Mouse (Mus musculus) kidney, postnatal 36 days (tissue): ENCODE data around the gene Slc39a12.

Source experiments
- DNase-seq, 2 experiments: peaks; one replicate each; pipeline ENCODE4 v3.0.0; 2021 to 2022; ENCODE audit warnings: mixed read lengths in 2 of 2

Gene Slc39a12

GRCm38 (mm10) chr2:14388162-14388561 is at the start of gene Slc39a12:
Gene Slc39a12, plus strand, starts transcription at chr2:14388316.
- DNase-seq = no peak

DNA sequence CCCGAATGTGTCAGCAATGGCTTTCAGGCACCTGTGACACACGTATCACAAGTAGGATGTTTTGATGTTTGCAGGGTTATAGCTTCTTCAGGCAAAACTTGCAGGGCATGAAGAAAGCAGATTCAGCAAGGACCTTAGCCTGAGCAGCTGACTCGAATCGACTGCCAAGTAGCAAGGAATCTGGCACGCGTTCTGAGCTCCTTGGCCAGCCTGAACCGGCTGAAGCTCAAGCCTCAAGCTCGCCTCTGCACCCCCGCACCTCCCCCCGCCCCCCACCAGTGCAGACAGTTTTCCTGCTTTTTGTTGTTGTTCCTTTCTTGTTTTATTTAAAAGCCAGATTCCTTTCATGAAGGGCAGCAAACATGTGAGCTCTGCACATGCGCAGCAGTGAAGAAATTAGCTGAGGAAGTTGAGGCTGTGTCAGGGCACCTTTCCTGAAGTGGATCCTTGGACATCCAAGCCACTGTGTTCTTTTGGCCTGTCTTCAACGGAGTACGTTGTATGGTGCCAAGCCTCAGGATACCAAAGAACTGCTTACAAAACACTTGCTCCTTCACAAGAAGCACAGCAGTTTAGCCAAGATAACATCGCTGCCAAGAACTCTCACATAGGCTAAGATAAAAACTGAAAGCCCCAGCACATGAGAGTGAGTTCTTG is 46.3 kb upstream of the Slc39a12 start:
- DNase-seq = peak; percentile 91 to 94

DNA sequence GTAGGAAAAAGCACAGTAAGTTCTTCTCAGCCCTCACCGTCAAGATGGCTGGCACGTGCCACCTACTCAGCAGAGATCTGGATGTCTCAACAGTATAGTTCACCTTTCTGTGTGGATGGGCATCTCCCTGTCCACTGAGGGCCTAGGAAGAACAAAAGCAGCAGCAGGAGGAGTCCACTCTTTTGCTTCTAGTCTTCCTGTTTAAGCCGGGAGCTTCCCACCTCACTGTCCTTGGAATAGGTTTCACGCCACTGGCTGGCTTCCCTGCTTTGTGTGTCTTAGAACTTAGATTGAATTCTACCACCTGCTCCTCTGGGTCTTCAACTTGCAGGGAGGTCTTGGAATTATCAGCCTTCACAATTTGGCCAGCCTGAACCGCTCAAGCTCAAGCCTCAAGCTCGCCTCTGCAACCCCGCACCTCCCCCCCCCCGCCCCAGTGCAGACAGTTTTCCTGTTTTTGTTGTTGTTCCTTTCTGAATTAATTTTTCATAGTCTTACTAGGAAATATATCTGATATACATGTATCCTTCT is 45.7 kb upstream of the Slc39a12 start:
- DNase-seq = no peak

DNA sequence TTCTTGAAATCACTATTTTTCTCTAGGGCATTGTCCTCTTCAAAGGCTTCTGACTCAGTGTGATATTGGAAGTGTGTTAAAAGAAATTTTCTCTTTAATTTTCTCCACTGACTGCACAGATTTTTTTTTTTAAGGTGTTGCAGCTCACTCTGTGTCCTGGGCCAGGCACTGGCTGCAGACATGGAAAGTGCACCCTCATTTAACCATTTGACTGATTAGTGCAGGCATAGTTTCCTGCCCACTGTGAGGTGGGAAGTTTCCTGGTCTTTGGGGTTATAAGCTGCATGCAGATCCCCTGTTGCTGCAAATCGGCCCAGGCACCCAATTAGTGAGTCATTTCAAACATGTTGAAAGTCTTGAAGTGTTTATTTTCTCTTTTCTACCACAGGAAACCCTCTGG is 740 bp downstream of the Slc39a12 start:
- DNase-seq = no peak

DNA sequence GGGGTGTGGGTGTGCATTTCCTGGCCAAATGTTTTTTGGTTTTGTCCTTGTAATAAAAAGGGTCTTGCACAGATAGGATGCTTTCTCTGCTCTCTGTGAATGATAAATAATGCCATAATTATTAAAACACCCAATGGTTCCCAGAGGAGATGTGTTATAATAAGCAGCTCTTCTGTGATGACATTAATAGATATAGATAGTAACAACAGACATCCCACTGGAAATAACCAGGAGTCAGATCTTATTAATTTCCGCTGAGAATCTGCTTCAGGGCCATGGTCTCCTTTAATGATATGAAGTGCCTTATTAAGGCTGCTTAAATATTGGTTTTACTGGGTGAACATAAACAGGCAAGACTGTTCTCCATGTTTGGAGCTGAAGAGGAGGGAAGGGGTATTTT is 2.8 kb downstream of the Slc39a12 start:
- DNase-seq = no peak

GRCm38 (mm10) chr2:14403000-14403399 is 14.9 kb downstream of the Slc39a12 start:
- DNase-seq = no peak

- no peak for DNase-seq
Measured at GRCm38 (mm10) chr2:14428987-14429386, 40.9 kb downstream of the Slc39a12 start.

GRCm38 (mm10) chr2:14447322-14447721 is 59.2 kb downstream of the Slc39a12 start:
- DNase-seq = no peak

DNA sequence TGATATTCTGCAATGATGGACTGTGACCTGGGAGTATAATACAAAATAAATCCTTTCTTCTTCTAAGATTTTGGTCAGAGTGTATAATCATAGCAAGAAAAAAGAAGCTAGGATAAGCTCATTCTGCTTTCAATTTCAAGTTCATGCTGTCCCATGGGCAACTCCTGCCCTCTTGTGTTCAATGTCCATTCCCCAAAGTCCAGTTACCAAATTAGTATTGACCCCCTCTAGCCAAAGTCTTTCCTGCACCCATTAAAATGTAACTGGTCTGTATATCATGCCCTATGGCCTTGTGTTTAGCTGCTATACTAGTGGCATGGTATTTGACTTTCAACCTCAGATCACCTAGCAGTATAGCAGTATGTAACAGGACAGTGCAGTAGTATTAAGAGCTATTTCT is 62.8 kb downstream of the Slc39a12 start:
- peak in 1 of 2 experiments; percentile 22 for DNase-seq

- peak in 1 of 2 experiments; percentile 17 for DNase-seq
Measured at GRCm38 (mm10) chr2:14454946-14455631, 67.0 kb downstream of the Slc39a12 start.

DNA sequence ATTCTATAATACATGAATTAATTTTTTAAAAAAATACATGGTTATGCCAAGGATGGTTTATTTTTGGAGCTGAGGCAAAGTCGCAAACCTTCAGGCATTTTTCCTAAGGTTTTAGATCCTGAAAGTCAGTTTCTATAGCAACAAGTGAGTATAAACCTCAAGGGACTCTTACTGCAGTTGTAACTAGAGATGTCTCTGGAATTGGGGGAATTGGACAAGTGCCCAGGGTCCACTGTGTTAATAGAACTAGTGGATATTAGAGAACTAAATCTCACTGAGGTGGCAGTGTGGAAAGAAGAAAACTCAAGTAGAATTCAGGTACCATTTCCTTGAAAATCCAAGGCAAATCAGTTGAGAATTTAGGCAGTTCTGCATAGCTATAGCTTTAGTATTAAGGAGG is 76.3 kb downstream of the Slc39a12 start:
- DNase-seq = no peak

- no peak for DNase-seq
Measured at GRCm38 (mm10) chr2:14494132-14494531, 106.0 kb downstream of the Slc39a12 start.

- no peak for DNase-seq
Measured at GRCm38 (mm10) chr2:14496150-14496549, 108.0 kb downstream of the Slc39a12 start.

DNA sequence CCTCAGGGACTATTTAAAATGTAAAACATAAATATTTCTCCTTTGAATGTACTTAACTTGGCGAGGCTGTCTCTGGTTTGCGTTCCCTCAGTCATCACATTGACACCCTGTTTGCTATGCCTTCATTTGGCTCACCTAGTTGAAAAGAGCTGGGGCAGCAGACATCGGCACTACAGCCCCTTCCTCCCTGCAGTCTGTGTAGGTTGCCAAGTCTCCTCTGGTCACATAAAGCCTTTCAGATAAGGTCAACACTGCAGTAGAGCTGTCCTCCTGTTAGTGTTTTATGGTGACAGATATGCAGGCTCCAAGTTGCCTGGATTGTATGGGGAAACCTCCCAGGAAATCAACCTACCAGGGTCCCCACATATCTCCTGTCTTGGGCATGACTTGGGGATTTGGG is 114.4 kb downstream of the Slc39a12 start:
- DNase-seq = no peak

DNA sequence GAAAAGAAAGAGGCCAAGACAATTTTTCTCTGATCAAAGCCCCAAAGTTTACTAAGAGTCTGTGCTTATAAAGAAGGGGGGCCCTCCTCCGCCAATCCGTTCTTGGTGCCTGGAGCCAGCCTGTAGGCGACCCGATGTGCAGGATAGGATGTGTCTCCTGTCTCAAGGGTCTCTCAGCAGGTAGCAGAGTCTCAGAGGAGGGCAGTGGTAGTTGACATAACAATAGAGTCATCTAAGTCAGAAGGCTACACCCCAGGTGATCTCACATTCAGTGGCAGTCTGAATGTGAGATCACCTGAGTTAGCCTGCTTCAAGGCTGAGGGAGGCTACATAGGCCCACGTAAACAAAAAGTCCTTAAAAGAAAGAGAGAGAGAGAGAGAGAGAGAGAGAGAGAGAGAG is 130.1 kb downstream of the Slc39a12 start:
- no peak for DNase-seq

DNA sequence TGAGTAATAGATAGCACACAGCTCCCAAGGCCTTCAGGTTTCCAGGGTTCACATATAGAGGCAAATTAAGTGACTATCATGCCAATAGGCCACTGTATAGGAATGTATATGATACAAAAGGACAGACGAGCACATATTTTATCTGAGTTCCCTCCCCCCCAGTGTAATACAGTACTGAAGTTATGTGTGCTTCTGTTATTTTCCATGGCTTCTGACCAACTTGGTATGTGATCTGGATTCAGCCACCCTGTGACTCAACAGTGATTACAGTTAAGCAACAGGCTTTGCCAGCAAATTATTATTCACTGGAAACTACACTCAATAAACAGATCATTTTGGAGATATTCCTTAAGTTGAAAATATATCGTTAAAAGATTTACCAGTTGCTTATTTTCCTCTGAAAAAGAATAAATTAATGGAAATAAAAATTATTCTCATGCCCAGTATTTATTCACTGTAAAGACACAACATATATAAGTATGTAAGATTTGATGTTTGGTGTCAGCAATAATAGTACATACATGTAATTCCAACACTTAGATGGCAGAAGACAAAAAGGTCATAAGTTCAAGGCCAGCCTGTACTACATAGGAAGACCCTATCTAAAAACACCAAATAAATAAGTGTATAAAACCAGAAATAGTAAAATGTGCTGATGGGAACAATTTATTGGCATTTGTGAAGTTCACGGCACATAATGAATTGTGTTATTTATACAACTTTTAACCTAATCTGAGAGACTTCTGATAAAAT is 146.4 kb downstream of the Slc39a12 start:
- no peak for DNase-seq

- DNase-seq = no peak
Measured at GRCm38 (mm10) chr2:14535246-14535671, 147.1 kb downstream of the Slc39a12 start.

DNA sequence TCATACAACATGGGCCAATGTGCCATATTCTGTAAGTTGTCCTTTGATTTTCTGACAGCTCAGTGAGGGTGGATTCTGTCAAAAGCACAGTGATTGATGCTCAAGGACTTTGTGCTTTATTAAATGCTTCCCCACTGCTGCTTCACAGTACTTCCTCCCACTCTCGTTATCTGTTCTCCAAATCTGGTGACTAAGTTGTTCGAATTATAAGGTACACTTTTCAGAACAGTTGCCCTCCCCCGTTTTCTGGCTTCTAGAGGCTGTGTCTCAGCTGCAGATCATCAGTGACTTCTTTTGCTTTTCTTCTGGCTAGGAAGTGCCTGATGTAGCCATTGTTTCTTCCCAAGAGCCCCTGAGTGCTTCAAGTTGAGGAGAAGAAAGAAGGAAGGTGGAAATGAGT is 149.7 kb downstream of the Slc39a12 start:
- DNase-seq = no peak

GRCm38 (mm10) chr2:14543355-14543754 is 155.2 kb downstream of the Slc39a12 start:
- peak in 1 of 2 experiments; percentile 9 for DNase-seq

DNA sequence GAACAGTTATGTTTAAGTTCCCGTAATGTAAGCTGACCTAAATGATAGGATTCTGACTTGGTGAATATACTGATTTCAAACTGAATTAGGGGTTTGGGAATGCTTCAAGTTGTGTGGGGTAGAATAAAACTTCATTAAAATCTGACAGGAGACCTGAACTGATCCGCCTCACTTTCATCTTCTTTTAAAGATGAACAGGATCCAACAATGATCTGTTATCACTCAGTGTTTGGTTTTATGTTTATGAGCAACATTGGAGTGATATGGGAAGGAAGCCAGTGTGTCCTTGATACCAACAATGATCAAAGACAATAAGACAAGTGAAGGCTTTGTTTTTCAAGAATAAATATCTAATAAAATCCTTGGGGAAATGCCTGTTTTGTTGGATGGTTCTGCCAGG is 155.7 kb downstream of the Slc39a12 start:
- no peak for DNase-seq
